Mouse (Mus musculus) heart, postnatal 25 days (tissue): ENCODE measurements around the gene Sh2d1b1. TPM values are rescaled to one million over a fixed set of nuclear protein-coding genes. Genes with fewer than 3 reads are reported as not detected.

ENCODE experiments used
- DNase-seq: peaks from one replicate; pipeline ENCODE4 v3.0.0; 2022; ENCODE audit warnings: low spot score
- intact Hi-C: fragments of 180-260 bp; cut with DNase I; formaldehyde crosslinking; loops from one replicate; pipeline ENCODE4 v1.15.1; 2025
- total RNA-seq, 2 experiments: library from RNA; stranded (reverse); gene quantifications; 2 replicates each; pipeline ENCODE4 v1.2.3; 2021

Sh2d1b1 gene
- total RNA-seq, 2 experiments from 2014 or later = 0.13 to 0.14 TPM

DNA sequence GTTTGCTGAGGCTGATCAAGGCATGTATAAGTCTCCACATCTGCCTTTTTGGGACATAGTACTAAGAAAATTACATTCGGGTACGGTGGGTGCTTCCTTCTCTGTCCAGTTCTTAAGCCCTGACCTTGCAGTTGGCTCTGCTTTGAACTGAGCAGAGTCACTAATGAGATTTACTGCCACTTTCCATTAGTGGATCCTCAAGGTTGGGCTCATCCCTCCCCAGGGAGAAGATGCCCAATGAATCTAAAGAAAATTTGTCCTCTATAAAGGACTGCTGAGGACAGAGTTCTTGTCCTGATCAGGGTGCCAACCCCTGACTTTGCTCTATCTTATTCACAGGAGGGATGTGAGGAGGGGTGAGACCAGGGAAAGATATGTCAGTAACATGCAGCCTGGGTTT, 44.9 kb downstream of the Sh2d1b1 start:
- intact Hi-C loops = no loop called here
- DNase-seq = no peak

DNA sequence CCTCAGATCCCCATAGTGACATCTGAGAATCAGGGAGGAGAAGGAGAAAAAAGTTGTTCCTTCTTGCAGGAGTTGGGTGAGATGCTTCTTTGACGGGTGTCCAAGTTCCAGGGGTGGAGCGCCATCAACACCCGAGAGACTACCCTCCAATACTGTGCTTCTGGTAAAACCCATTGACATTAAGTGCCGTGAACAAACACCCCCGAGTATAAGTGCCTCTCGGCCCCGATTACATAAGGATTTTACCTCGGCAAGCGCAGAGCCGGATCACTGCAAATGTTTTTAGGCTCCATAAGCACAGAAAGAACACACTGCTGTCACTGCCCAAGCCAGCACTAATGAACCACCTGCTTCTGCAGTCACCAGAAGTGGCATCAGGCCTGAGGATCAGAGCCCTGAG, 45.9 kb downstream of the Sh2d1b1 start:
- intact Hi-C loops = no loop called here
- DNase-seq = no peak

DNA sequence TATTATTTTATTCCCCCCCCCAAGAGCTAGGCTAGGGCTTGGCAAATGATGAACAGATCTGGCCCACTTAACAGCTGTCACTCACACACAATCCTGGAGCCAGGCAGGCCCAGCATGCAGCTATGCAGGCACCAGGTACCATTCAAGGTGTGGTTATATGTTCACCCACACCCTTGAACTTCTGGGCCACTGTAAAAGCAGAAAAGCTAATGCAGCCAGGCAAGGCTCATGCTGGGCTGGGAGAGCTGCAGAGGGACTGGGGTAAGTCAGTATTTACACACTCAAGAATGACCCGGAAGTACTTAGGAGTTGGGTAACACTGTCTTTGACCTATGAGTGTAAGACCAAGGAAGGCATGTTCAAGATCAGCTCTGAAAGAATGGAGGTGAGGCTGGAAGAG, 47.2 kb downstream of the Sh2d1b1 start:
- DNase-seq = no peak
- intact Hi-C loops = no loop called here

DNA sequence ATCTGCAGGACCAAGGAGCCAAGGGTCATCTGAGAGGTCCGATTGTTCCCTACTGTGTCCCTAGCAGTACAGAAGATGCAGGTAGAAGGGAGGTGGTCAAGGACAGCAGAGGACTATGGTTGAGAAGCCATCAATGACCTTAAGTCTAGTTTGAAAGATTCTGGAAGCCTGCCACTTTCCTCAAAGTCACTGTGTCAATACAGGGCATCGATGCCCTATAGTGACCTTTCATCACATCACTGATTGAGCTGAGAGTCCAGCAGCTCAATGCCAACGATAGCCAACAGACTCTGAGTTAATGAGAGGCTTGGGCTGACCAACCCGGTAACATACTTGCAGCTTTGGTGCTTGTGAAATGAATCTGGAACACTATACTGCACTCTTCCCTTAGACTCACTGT, 48.2 kb downstream of the Sh2d1b1 start:
- intact Hi-C loops = no loop called here
- DNase-seq = no peak

DNA sequence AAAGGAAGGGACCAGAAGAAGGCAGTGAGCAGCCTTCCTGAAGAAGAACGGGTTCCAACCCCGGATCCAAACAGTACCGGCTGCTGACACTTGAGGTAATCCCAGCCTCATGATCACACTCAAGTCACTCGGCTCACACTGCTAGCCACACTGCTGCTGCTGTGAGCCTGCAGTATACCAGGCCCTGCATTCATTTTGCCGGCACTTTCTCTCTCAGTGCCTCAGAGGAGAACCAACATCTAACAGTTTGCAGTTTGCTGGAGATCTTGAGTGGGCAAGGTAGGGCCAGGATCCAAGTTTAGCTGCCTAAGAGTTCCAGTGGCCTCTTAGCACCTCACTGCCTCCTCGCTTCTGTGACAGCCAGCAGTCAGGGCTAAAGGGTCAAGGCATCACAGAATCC, 54.8 kb downstream of the Sh2d1b1 start:
- intact Hi-C loops = no loop called here
- no peak for DNase-seq

DNA sequence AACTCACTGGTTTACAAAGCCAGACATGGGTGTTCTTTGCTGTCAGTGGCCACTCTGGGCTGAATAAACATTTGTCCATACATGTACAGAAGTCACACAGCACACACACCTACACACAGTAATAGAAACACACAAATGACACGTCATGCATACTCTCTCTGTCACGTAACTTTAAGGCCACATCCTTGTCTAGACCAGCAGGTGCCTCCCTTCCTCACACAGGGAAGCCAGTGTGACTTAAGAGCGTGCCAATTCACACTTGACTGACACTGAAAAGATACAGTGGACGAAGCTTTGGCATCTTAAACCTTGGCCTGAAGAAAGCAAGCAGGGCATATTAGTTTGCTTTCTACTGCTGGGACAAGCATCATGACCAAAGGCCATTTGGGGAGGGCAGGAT, 55.7 kb downstream of the Sh2d1b1 start:
- intact Hi-C loops = no loop called here
- DNase-seq = no peak

Other genes with a start within 250 kb of the Sh2d1b1 start
- 10 to 100 TPM; 23.4 to 29.0 TPM for gene Ddr2, start 166.6 kb upstream of the Sh2d1b1 start, total RNA-seq
- 10 to 100 TPM; 54.8 to 56.9 TPM for gene Uap1, start 102.4 kb upstream of the Sh2d1b1 start, total RNA-seq
- 10 to 100 TPM; 19.7 to 21.1 TPM for gene Uhmk1, start 61.9 kb upstream of the Sh2d1b1 start, total RNA-seq
- not detected for gene Sh2d1b2, start 44.6 kb upstream of the Sh2d1b1 start, total RNA-seq
- gene Gm7694, start 29.0 kb downstream of the Sh2d1b1 start, total RNA-seq = 10 to 100 TPM; 10.5 to 10.9 TPM
- not detected for gene Spata46, start 31.5 kb downstream of the Sh2d1b1 start, total RNA-seq